Mouse (Mus musculus): Measurements from ENCODE around the gene Olfr1284. TPM values are rescaled to one million over a fixed set of nuclear protein-coding genes. Genes with fewer than 3 reads are reported as not detected.
"Not testable (repeated sequence)": the region's sequence is repeated elsewhere in the genome, so short reads cannot be mapped to it uniquely, and the experiment has no call there.

The Olfr1284 gene
- polyA plus RNA-seq (2012; rRNA removed) (not detected in 2 replicates), polyA plus RNA-seq (2014; fragmentation: Nextera tagmentation; extraction: Ambion mirVana) (not detected in 2 replicates)

GRCm38 (mm10) chr2:111375222-111375621, at the start of gene Olfr1284:
Gene Olfr1284, plus strand, starts transcription at chr2:111375522.
- Histone ChIP-seq H3K4me3 (ENCODE audit: insufficient read depth in 1 of 2, low read depth in 2 of 2, low read length in 2 of 2) (no peak within 1 kb of the TSS), H3K27me3 (ENCODE audit: control insufficient read depth, insufficient read depth, low read length) (no peaks in the 10 kb centered on the region), H3K4me2 (ENCODE audit: low read depth) (no peak within 1 kb of the TSS), H3K36me3 (replicated peaks; ENCODE audit: control insufficient read depth, insufficient read depth, low read depth) (no peaks in the 10 kb centered on the region), H3K9ac (replicated peaks) (no peak within 1 kb of the TSS), H3K9me3 (ENCODE audit: control insufficient read depth, low read length) (no peaks in the 10 kb centered on the region), H3K27ac (no peak within 1 kb of the TSS), H3K4me1 (replicated peaks; ENCODE audit: control insufficient read depth in 2 of 2, insufficient read depth in 2 of 2, low read length in 1 of 2) (no peaks in the 10 kb centered on the region)
- TF ChIP-seq EP300 (IDR thresholded peaks at IDR 0.05; ENCODE audit: low read depth): no peak
- ATAC-seq (ENCODE audit: insufficient read depth) (no peak), DNase-seq (ENCODE audit: low read depth in 3 of 3, low spot score in 3 of 3) (no peak)
- WGBS (ENCODE audit: insufficient replicate concordance): 69% methylated on average over 1 of the region's 1 CpGs

GRCm38 (mm10) chr2:111326220-111326619, 49.1 kb upstream of the Olfr1284 start, which contains the start of gene Olfr1281:
Gene Olfr1281, plus strand, starts transcription at chr2:111326520.
- Histone ChIP-seq H3K27me3 (ENCODE audit: control insufficient read depth, insufficient read depth, low read length) (no peaks in the 10 kb centered on the region), H3K36me3 (replicated peaks; ENCODE audit: control insufficient read depth, insufficient read depth, low read depth) (no peaks in the 10 kb centered on the region), H3K4me1 (replicated peaks; ENCODE audit: control insufficient read depth in 2 of 2, insufficient read depth in 2 of 2, low read length in 1 of 2) (no peaks in the 10 kb centered on the region), H3K27ac (no peak within 1 kb of the TSS), H3K9me3 (ENCODE audit: control insufficient read depth, low read length) (no peaks in the 10 kb centered on the region), H3K9ac (replicated peaks) (no peak within 1 kb of the TSS), H3K4me3 (ENCODE audit: insufficient read depth in 1 of 2, low read depth in 2 of 2, low read length in 2 of 2) (no peak within 1 kb of the TSS), H3K4me2 (ENCODE audit: low read depth) (no peak within 1 kb of the TSS)
- no peak for DNase-seq (ENCODE audit: low read depth in 3 of 3, low spot score in 3 of 3)
- TF ChIP-seq EP300 (IDR thresholded peaks at IDR 0.05; ENCODE audit: low read depth) (no peak), CTCF (IDR thresholded peaks at IDR 0.05; ENCODE audit: low read depth) (no peak)
- 42% methylated on average over 2 of the region's 2 CpGs for WGBS (ENCODE audit: insufficient replicate concordance)
- no peak for ATAC-seq (ENCODE audit: insufficient read depth)

DNA sequence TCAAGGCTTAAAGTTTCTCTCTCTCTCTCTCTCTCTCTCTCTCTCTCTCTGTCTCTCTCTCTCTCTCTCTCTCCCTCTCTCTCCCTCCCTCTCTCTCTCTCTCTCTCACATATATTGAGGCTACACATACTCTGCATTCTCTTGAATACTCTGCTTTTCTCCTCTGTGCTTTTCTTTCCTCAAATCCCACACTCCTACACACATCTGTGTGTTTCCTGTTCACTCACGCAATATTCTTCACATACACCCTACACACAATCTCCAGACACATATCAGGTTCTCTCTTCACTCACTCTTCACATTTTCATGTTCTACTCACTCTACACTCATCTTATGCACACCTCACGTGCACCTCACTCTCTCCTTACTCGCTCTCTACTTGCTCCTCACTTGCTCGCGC, 41.6 kb upstream of the Olfr1284 start:
- not testable (repeated sequence) for H3K4me3 ChIP-seq (ENCODE audit: insufficient read depth in 1 of 2, low read depth in 2 of 2, low read length in 2 of 2); H3K4me2 ChIP-seq (ENCODE audit: low read depth); H3K27me3 ChIP-seq (ENCODE audit: control insufficient read depth, insufficient read depth, low read length); ATAC-seq (ENCODE audit: insufficient read depth); DNase-seq (ENCODE audit: low read depth in 3 of 3, low spot score in 3 of 3); H3K9me3 ChIP-seq (ENCODE audit: control insufficient read depth, low read length); H3K36me3 ChIP-seq (replicated peaks; ENCODE audit: control insufficient read depth, insufficient read depth, low read depth); H3K4me1 ChIP-seq (replicated peaks; ENCODE audit: control insufficient read depth in 2 of 2, insufficient read depth in 2 of 2, low read length in 1 of 2); H3K9ac ChIP-seq (replicated peaks); H3K27ac ChIP-seq
- WGBS (ENCODE audit: insufficient replicate concordance): 69% methylated on average over 5 of the region's 5 CpGs

DNA sequence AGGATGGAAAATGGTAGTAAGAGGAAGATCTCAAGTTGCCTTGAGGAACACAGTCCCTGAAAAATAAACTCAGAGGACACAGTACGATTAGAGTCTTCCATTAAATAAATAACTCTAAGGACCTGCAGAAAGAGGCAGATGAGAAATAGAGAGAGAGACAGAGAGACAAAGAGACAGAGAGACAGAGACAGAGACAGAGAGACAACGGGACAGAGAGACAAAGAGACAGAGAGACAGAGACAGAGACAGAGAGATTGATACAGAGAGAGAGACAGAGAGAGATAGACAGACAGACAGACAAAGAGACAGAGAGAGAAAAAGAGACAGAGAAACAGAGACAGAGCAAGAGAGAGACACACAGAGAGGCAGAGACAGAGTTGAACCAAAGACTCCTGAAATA, 39.3 kb upstream of the Olfr1284 start, which contains the start of gene Olfr1282:
TSS of gene Olfr1282 (minus strand) at position 101 of the 400 bp plus-strand sequence.
- Histone ChIP-seq H3K4me2 (ENCODE audit: low read depth) (no peak within 1 kb of the TSS), H3K9me3 (ENCODE audit: control insufficient read depth, low read length) (no peaks in the 10 kb centered on the region), H3K27ac (no peak within 1 kb of the TSS), H3K4me1 (replicated peaks; ENCODE audit: control insufficient read depth in 2 of 2, insufficient read depth in 2 of 2, low read length in 1 of 2) (no peaks in the 10 kb centered on the region), H3K9ac (replicated peaks) (no peak within 1 kb of the TSS), H3K4me3 (ENCODE audit: insufficient read depth in 1 of 2, low read depth in 2 of 2, low read length in 2 of 2) (no peak within 1 kb of the TSS), H3K27me3 (ENCODE audit: control insufficient read depth, insufficient read depth, low read length) (no peaks in the 10 kb centered on the region), H3K36me3 (replicated peaks; ENCODE audit: control insufficient read depth, insufficient read depth, low read depth) (no peaks in the 10 kb centered on the region)
- WGBS (ENCODE audit: insufficient replicate concordance): 37% methylated on average over 2 of the region's 2 CpGs
- no peak for TF ChIP-seq EP300 (IDR thresholded peaks at IDR 0.05; ENCODE audit: low read depth)
- TF ChIP-seq CTCF (IDR thresholded peaks at IDR 0.05; ENCODE audit: low read depth): no peak
- DNase-seq (ENCODE audit: low read depth in 3 of 3, low spot score in 3 of 3) (no peak), ATAC-seq (ENCODE audit: insufficient read depth) (no peak)

DNA sequence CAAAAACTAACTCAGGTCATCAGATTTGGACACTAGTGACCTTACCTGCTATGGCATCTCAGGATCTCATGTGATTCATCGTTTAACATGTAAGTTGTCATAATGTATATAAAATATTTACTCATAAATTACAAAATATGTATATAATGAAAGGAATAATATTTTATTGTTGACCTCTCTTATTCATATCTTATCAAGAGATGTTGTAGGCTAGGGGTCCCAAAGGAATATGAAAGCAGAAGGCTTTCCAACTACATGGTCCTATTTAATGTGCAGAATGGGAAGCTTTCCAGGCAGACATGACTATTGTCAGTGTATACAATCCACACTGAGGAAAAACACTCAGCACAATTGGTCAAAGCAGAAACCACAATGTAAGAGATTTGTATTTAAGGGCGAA, 8.8 kb upstream of the Olfr1284 start, which contains the start of gene Olfr1283:
TSS of gene Olfr1283 (plus strand) at position 301 of the 400 bp plus-strand sequence.
- Histone ChIP-seq H3K4me3 (ENCODE audit: insufficient read depth in 1 of 2, low read depth in 2 of 2, low read length in 2 of 2) (no peak within 1 kb of the TSS), H3K9ac (replicated peaks) (no peak within 1 kb of the TSS), H3K27me3 (ENCODE audit: control insufficient read depth, insufficient read depth, low read length) (no peaks in the 10 kb centered on the region), H3K27ac (no peak within 1 kb of the TSS), H3K9me3 (ENCODE audit: control insufficient read depth, low read length) (no peaks in the 10 kb centered on the region), H3K4me1 (replicated peaks; ENCODE audit: control insufficient read depth in 2 of 2, insufficient read depth in 2 of 2, low read length in 1 of 2) (no peaks in the 10 kb centered on the region), H3K4me2 (ENCODE audit: low read depth) (no peak within 1 kb of the TSS), H3K36me3 (replicated peaks; ENCODE audit: control insufficient read depth, insufficient read depth, low read depth) (no peaks in the 10 kb centered on the region)
- ATAC-seq (ENCODE audit: insufficient read depth) (no peak), DNase-seq (ENCODE audit: low read depth in 3 of 3, low spot score in 3 of 3) (no peak)
- TF ChIP-seq EP300 (IDR thresholded peaks at IDR 0.05; ENCODE audit: low read depth): no peak
- no peak for TF ChIP-seq CTCF (IDR thresholded peaks at IDR 0.05; ENCODE audit: low read depth)
- WGBS (ENCODE audit: insufficient replicate concordance): 43% methylated on average over 2 of the region's 2 CpGs

Measured in liver, embryonic 14.5 days (tissue).